Mouse (Mus musculus): ENCODE results near the gene Larp1. TPM values are rescaled to one million over a fixed set of nuclear protein-coding genes. Genes with fewer than 3 reads are reported as not detected.

Gene Larp1
- total and polyA plus RNA-seq, 3 experiments = 73.9 to 2,325 (median 201) TPM

DNA sequence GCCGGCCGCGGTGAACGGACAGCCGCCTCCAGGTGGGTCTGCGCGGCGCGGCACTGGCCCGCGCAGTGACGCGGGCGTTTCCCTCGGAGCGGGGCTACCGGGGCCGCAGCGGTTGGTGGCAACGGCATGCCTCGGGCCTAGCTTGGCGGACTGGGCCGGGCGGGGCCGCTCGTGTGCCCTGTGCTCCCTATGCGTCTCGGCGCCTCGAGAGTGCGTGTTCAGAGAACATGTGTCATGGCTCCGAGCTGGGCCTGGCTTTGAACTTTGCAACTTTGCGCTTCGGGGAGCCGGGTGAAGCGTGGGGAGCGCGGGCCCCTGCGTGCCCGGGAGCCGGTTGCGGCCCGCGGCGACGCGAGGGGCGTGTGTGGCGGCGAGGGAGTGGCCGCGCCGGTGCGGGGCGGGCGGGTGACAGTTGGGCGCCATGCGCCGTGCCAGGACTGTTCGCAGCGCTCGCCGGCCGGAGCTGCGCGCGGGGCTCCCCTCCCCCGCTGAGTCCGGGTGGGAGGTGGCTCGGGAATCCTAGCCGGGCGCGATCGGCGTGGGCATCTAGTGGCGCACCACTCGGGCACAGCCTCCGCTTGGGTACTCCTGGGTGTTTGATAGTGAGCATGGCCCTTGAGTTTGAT, 765 bp downstream of the Larp1 start:
- Histone ChIP-seq H3K27ac (ENCODE audit: control insufficient read depth, low read depth, low read length) (peak overlapping the region; percentile 81), H3K27me3 (ENCODE audit: control insufficient read depth in 1 of 2, insufficient read depth in 2 of 2, low read length in 2 of 2) (no peaks in the 10 kb centered on the region), H3K4me1 (ENCODE audit: control insufficient read depth in 1 of 2, insufficient read depth in 2 of 2, low read length in 2 of 2) (peaks cover 22 to 34% of the 10 kb centered on the region in 2 experiments), H3K36me3 (ENCODE audit: control insufficient read depth in 1 of 2, insufficient read depth in 2 of 2, low read length in 2 of 2) (peaks cover 2 to 46% of the 10 kb centered on the region in 2 experiments; a peak in 3 of 4 replicates), H3K79me2 (ENCODE audit: control insufficient read depth, insufficient read depth, low read length, poor library complexity) (peaks cover 64% of the 10 kb centered on the region), H3K9ac (ENCODE audit: control insufficient read depth, low read depth, low read length, poor library complexity, severe bottlenecking) (peak overlapping the region; percentile 99), H3K9me3 (replicated peaks; ENCODE audit: insufficient read depth, low read length) (no peaks in the 10 kb centered on the region), H3K4me3 (ENCODE audit: control insufficient read depth in 1 of 2, insufficient read depth in 1 of 2, low read depth in 2 of 2, low read length in 2 of 2) (peak overlapping the region; percentile 91 to 98)
- peak; percentile 72 for DNase-seq (ENCODE audit: low read depth, low spot score)
- TF ChIP-seq UBTF (IDR thresholded peaks at IDR 0.05; ENCODE audit: borderline replicate concordance, insufficient read depth, low read depth, low read length) (no peak), MAFK (IDR thresholded peaks at IDR 0.05; ENCODE audit: borderline replicate concordance, low read depth, low read length) (no peak), MAX (IDR thresholded peaks at IDR 0.05; ENCODE audit: low read length) (peak; percentile 52; the same call in 1 of the 2 replicates), ELF1 (IDR thresholded peaks at IDR 0.05; ENCODE audit: low read depth, low read length) (no peak), MEF2A (IDR thresholded peaks at IDR 0.05; ENCODE audit: extremely low read depth, insufficient replicate concordance, low read depth, low read length, poor library complexity, severe bottlenecking) (no peak), CHD1 (IDR thresholded peaks at IDR 0.05; ENCODE audit: low read depth, low read length) (peak; percentile 82; the same call in 1 of the 2 replicates), MXI1 (IDR thresholded peaks at IDR 0.05; ENCODE audit: low read depth, low read length) (peak; percentile 97), ETS1 (IDR thresholded peaks at IDR 0.05; ENCODE audit: low read depth, low read length) (no peak), SMC3 (IDR thresholded peaks at IDR 0.05; ENCODE audit: low read depth, low read length) (no peak), SIN3A (IDR thresholded peaks at IDR 0.05; ENCODE audit: low read length) (peak; percentile 73), NELFE (IDR thresholded peaks at IDR 0.05; ENCODE audit: low read depth, low read length) (peak; percentile 32), ZC3H11A (IDR thresholded peaks at IDR 0.05; ENCODE audit: low read depth, low read length) (no peak), NRF1 (IDR thresholded peaks at IDR 0.05; ENCODE audit: insufficient read depth, low read depth, low read length, poor library complexity, severe bottlenecking) (peak; percentile 48; the same call in 1 of the 2 replicates), ZNF384 (IDR thresholded peaks at IDR 0.05; ENCODE audit: low read depth, low read length) (no peak), MYC (IDR thresholded peaks at IDR 0.05; ENCODE audit: low read depth, low read length) (peak; percentile 28; the same call in 1 of the 2 replicates), BHLHE40 (IDR thresholded peaks at IDR 0.05; ENCODE audit: borderline replicate concordance, low read depth, low read length) (no peak), EP300 (IDR thresholded peaks at IDR 0.05; ENCODE audit: low read depth in 1 of 2, low read length in 2 of 2) (no peak), HCFC1 (IDR thresholded peaks at IDR 0.05; ENCODE audit: low read depth, low read length) (peak; percentile 31), USF1 (IDR thresholded peaks at IDR 0.05; ENCODE audit: low read depth, low read length) (no peak), POLR2A (IDR thresholded peaks at IDR 0.05; ENCODE audit: control insufficient read depth in 1 of 2, insufficient read depth in 1 of 2, low read depth in 1 of 2, low read length in 2 of 2, poor library complexity in 1 of 2) (peak in 1 of 2 experiments; percentile 56; a peak in 1 of 4 replicates), RAD21 (IDR thresholded peaks at IDR 0.05; ENCODE audit: low read depth, low read length) (no peak), TCF12 (IDR thresholded peaks at IDR 0.05; ENCODE audit: low read depth, low read length) (peak; percentile 41; the same call in 1 of the 2 replicates), MYB (IDR thresholded peaks at IDR 0.05; ENCODE audit: low read depth, low read length) (0 out of 2 replicates have a peak, but pooled peaks have one; percentile 14)
